Mouse (Mus musculus) kidney, embryonic 14.5 days (tissue): Measurements from ENCODE around the gene Mif4gd. TPM values are rescaled to one million over a fixed set of nuclear protein-coding genes. Genes with fewer than 3 reads are reported as not detected.
A peak's percentile ranks its signal among the peaks of the same experiment; 100 is the strongest.

Experiments used
- ATAC-seq: fragments of 200-750 bp; cut with Nextera tagmentation; 2 replicates; pipeline ENCODE4 v1.8.0; 2017; ENCODE audit warnings: moderate number of reproducible peaks, mild to moderate bottlenecking, moderate TSS enrichment, moderate library complexity; ENCODE audit not compliant: low FRiP score, low TSS enrichment
- H3K27ac ChIP-seq: fragments of 300-500 bp; sonication (generic); 2 replicates; pipeline ENCODE4 v1.5.1; 2014; ENCODE audit warnings: low read depth, mild to moderate bottlenecking, low read length, moderate library complexity, mixed read lengths
- H3K27me3 ChIP-seq: fragments of 300-500 bp; sonication (generic); 2 replicates; pipeline ENCODE4 v1.6.1; 2014; ENCODE audit warnings: mild to moderate bottlenecking, low read length; ENCODE audit not compliant: control insufficient read depth, insufficient read depth
- H3K36me3 ChIP-seq: fragments of 300-500 bp; sonication (generic); 2 replicates; pipeline ENCODE4 v1.6.1; 2014; ENCODE audit warnings: low read length, mixed read lengths; ENCODE audit not compliant: control insufficient read depth, insufficient read depth
- H3K4me1 ChIP-seq: fragments of 300-500 bp; sonication (generic); 2 replicates; pipeline ENCODE4 v1.6.1; 2014; ENCODE audit warnings: low read length, mixed read lengths; ENCODE audit not compliant: control insufficient read depth, insufficient read depth
- H3K4me2 ChIP-seq: fragments of 300-500 bp; sonication (generic); replicated peaks from 2 replicates; pipeline ENCODE4 v1.6.1; 2014; ENCODE audit warnings: low read depth, mild to moderate bottlenecking, low read length
- H3K4me3 ChIP-seq: fragments of 300-500 bp; sonication (generic); 2 replicates; pipeline ENCODE4 v1.5.1; 2014; ENCODE audit warnings: mild to moderate bottlenecking, low read length
- H3K9ac ChIP-seq: fragments of 300-500 bp; sonication (generic); 2 replicates; pipeline ENCODE4 v1.6.1; 2014; ENCODE audit warnings: low read depth, mild to moderate bottlenecking, low read length, moderate library complexity
- H3K9me3 ChIP-seq: fragments of 300-500 bp; sonication (generic); 2 replicates; pipeline ENCODE4 v1.6.1; 2016; ENCODE audit warnings: low read length; ENCODE audit not compliant: control insufficient read depth
- WGBS: fragments of 180-500 bp; shearing (Covaris S2); extraction: QIAGEN DNeasy Blood & Tissue Kit; methylation state at CpG from one replicate; pipeline ENCODE4 v1.1.7; 2014; 5-methylcytosine and 5-hydroxymethylcytosine counted together
- polyA plus RNA-seq: library from polyadenylated mRNA; unstranded; fragments of >200 nt; fragmentation: Nextera tagmentation; extraction: Ambion mirVana; gene quantifications from 2 replicates; pipeline ENCODE4 v1.2.1, GENCODE M21; 2014

Mif4gd gene
- polyA plus RNA-seq, 1 experiment from 2014 or later = 33.3 TPM

GRCm38 (mm10) chr11:115603128-115603475 is 9.7 kb downstream of the Mif4gd start:
- no peak for ATAC-seq

GRCm38 (mm10) chr11:115601174-115601573 is 11.6 kb downstream of the Mif4gd start:
- Histone ChIP-seq H3K9ac (no peak overlapping the region), H3K4me3 (no peak overlapping the region), H3K27ac (no peak overlapping the region), H3K9me3 (no peaks in the 10 kb centered on the region), H3K4me1 (peaks cover 19% of the 10 kb centered on the region), H3K4me2 (no peak overlapping the region), H3K27me3 (no peaks in the 10 kb centered on the region), H3K36me3 (peaks cover 26% of the 10 kb centered on the region)
- 67% methylated on average over 4 of the region's 4 CpGs for WGBS
- ATAC-seq = no peak

More at GRCm38 (mm10) chr11:115603128-115603475, 9.7 kb downstream of the Mif4gd start:
- Histone ChIP-seq H3K36me3 (peaks cover 30% of the 10 kb centered on the region), H3K27me3 (no peaks in the 10 kb centered on the region), H3K4me3 (peak overlapping the region; percentile 92), H3K4me2 (peak overlapping the region; percentile 92), H3K9me3 (no peaks in the 10 kb centered on the region), H3K9ac (peak overlapping the region; percentile 98), H3K27ac (peak overlapping the region; percentile 91; the same call in 1 of the 2 replicates), H3K4me1 (peaks cover 19% of the 10 kb centered on the region)
- WGBS = 3% methylated on average over 15 of the region's 15 CpGs

- peaks cover 26% of the 10 kb centered on the region for H3K36me3 ChIP-seq
Measured at GRCm38 (mm10) chr11:115600743-115601142, 12.0 kb downstream of the Mif4gd start.

DNA sequence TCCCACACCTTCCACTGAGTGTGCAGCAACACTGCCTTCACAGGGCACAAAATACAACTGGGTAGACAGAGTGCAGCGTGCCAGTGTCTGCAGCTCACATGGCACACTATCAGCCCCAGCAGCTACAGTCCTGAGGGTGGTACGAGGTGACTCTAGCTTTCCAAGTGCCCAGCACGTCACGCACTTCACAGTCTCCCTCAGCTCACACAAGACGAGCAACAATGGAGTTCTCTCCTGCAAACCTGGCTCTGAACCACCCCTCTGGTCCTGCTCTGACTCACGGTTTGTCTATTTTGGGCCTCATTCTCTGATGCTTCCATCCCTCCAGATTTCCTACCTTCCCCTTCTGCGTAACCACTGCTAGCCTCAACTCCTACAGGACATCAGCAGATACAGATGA is 13.0 kb downstream of the Mif4gd start:
- Histone ChIP-seq H3K9ac (no peak overlapping the region), H3K27me3 (no peaks in the 10 kb centered on the region), H3K27ac (no peak overlapping the region), H3K9me3 (no peaks in the 10 kb centered on the region), H3K4me2 (no peak overlapping the region), H3K4me1 (peaks cover 13% of the 10 kb centered on the region), H3K36me3 (peaks cover 29% of the 10 kb centered on the region), H3K4me3 (no peak overlapping the region)
- ATAC-seq = no peak
- WGBS = 94% methylated on average over 7 of the region's 7 CpGs

More at GRCm38 (mm10) chr11:115600743-115601142, 12.0 kb downstream of the Mif4gd start:
- WGBS = 84% methylated on average over 15 of the region's 15 CpGs
- no peak overlapping the region for H3K4me3 ChIP-seq
- H3K27me3 ChIP-seq = no peaks in the 10 kb centered on the region
- no peak overlapping the region for H3K4me2 ChIP-seq
- H3K27ac ChIP-seq = no peak overlapping the region
- H3K9me3 ChIP-seq = no peaks in the 10 kb centered on the region
- peaks cover 19% of the 10 kb centered on the region for H3K4me1 ChIP-seq
- H3K9ac ChIP-seq = no peak overlapping the region
- no peak for ATAC-seq

GRCm38 (mm10) chr11:115598309-115598708 is 14.5 kb downstream of the Mif4gd start:
- H3K9ac ChIP-seq = no peak overlapping the region
- no peaks in the 10 kb centered on the region for H3K9me3 ChIP-seq
- no peak overlapping the region for H3K4me3 ChIP-seq
- ATAC-seq = no peak
- 95% methylated on average over 4 of the region's 4 CpGs for WGBS
- H3K27ac ChIP-seq = no peak overlapping the region
- H3K36me3 ChIP-seq = peaks cover 42% of the 10 kb centered on the region
- H3K4me2 ChIP-seq = no peak overlapping the region
- peaks cover 10% of the 10 kb centered on the region for H3K4me1 ChIP-seq
- H3K27me3 ChIP-seq = no peaks in the 10 kb centered on the region

- H3K4me1 ChIP-seq = no peaks in the 10 kb centered on the region
- no peak for ATAC-seq
- no peak overlapping the region for H3K9ac ChIP-seq
- H3K4me2 ChIP-seq = no peak overlapping the region
- H3K27me3 ChIP-seq = no peaks in the 10 kb centered on the region
- WGBS = 97% methylated on average over 3 of the region's 3 CpGs
- no peaks in the 10 kb centered on the region for H3K9me3 ChIP-seq
- H3K36me3 ChIP-seq = peaks cover 73% of the 10 kb centered on the region
- H3K27ac ChIP-seq = no peak overlapping the region
- H3K4me3 ChIP-seq = no peak overlapping the region
Measured at GRCm38 (mm10) chr11:115595209-115595608, 17.6 kb downstream of the Mif4gd start.

- Histone ChIP-seq H3K9ac (no peak overlapping the region), H3K4me1 (no peaks in the 10 kb centered on the region), H3K4me2 (no peak overlapping the region), H3K27ac (no peak overlapping the region), H3K4me3 (no peak overlapping the region), H3K36me3 (peaks cover 92% of the 10 kb centered on the region), H3K27me3 (no peaks in the 10 kb centered on the region), H3K9me3 (no peaks in the 10 kb centered on the region)
- no peak for ATAC-seq
- WGBS = 83% methylated on average over 2 of the region's 2 CpGs
Measured at GRCm38 (mm10) chr11:115590526-115591075, 22.2 kb downstream of the Mif4gd start.

DNA sequence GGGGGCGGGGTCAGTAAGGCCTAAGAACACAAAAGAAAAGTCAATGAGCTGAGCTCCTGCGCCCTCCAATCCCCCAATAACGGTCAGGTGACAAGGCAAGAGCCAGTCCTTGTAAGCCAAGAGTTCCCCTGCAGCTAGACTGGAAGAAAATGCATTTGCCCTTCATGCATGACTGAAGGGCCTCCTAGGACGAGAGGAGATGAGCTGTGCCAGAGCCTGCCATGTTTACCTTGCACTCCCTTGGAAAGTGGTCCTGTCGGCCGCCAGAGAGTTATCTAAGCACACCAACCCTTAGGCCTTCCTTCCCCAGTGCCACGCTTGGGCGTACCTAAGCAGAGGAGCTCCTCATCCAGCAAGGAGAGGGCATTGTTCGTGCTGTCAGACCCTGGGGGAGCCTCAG is 24.8 kb downstream of the Mif4gd start:
- no peak overlapping the region for H3K27ac ChIP-seq
- peak; percentile 34; the same call in 1 of the 2 replicates for ATAC-seq
- no peaks in the 10 kb centered on the region for H3K9me3 ChIP-seq
- no peak overlapping the region for H3K9ac ChIP-seq
- H3K4me3 ChIP-seq = no peak overlapping the region
- no peaks in the 10 kb centered on the region for H3K27me3 ChIP-seq
- WGBS = 78% methylated on average over 9 of the region's 9 CpGs
- no peak overlapping the region for H3K4me2 ChIP-seq
- no peaks in the 10 kb centered on the region for H3K4me1 ChIP-seq
- H3K36me3 ChIP-seq = peaks cover 97% of the 10 kb centered on the region

DNA sequence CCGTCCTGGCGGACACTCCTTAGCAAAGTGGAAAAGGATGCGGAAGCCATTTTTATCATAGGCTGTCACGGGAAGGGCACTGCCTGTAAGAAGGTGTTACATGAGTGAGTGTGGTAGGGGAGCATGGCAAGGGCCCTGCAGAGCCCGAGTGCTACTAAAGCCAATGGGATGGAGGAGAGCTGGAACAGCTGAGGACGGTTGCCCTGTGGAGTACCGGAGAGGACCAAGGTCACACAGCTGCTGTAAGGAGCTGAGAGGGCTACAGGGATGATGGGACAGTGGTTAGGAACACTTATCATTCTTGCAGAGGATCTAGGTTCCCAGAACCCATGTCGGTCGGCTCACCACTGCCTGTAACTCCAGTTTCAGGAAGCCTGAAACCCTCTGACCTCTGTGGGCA is 26.4 kb downstream of the Mif4gd start:
- Histone ChIP-seq H3K27ac (no peak overlapping the region), H3K9ac (no peak overlapping the region), H3K4me3 (no peak overlapping the region), H3K9me3 (no peaks in the 10 kb centered on the region), H3K4me1 (no peaks in the 10 kb centered on the region), H3K27me3 (no peaks in the 10 kb centered on the region), H3K36me3 (peaks cover 97% of the 10 kb centered on the region), H3K4me2 (no peak overlapping the region)
- WGBS = 88% methylated on average over 9 of the region's 9 CpGs
- ATAC-seq = no peak
